Mouse (Mus musculus): ENCODE results near the gene Ncor2. TPM values are rescaled to one million over a fixed set of nuclear protein-coding genes. Genes with fewer than 3 reads are reported as not detected.

Gene Ncor2
- total RNA-seq, 1 experiment from 2014 or later, result 10.7 TPM

GRCm38 (mm10) chr5:125049481-125049880, 129.5 kb downstream of the Ncor2 start:
- no peak for ATAC-seq (replicated peaks in 1 of 2; ENCODE audit: insufficient read depth in 1 of 2, low FRiP score in 2 of 2, low TSS enrichment in 1 of 2, low read depth in 1 of 2, poor library complexity in 2 of 2, severe bottlenecking in 2 of 2)

- no peak for ATAC-seq (replicated peaks in 1 of 2; ENCODE audit: insufficient read depth in 1 of 2, low FRiP score in 2 of 2, low TSS enrichment in 1 of 2, low read depth in 1 of 2, poor library complexity in 2 of 2, severe bottlenecking in 2 of 2)
Measured at GRCm38 (mm10) chr5:125046436-125046835, 132.6 kb downstream of the Ncor2 start.

- no peak for ATAC-seq (replicated peaks in 1 of 2; ENCODE audit: insufficient read depth in 1 of 2, low FRiP score in 2 of 2, low TSS enrichment in 1 of 2, low read depth in 1 of 2, poor library complexity in 2 of 2, severe bottlenecking in 2 of 2)
Measured at GRCm38 (mm10) chr5:125045202-125045601, 133.8 kb downstream of the Ncor2 start.

GRCm38 (mm10) chr5:125043448-125043847, 135.6 kb downstream of the Ncor2 start:
- ATAC-seq (replicated peaks in 1 of 2; ENCODE audit: insufficient read depth in 1 of 2, low FRiP score in 2 of 2, low TSS enrichment in 1 of 2, low read depth in 1 of 2, poor library complexity in 2 of 2, severe bottlenecking in 2 of 2), result no peak

- ATAC-seq (replicated peaks in 1 of 2; ENCODE audit: insufficient read depth in 1 of 2, low FRiP score in 2 of 2, low TSS enrichment in 1 of 2, low read depth in 1 of 2, poor library complexity in 2 of 2, severe bottlenecking in 2 of 2), result no peak
Measured at GRCm38 (mm10) chr5:125041578-125041977, 137.4 kb downstream of the Ncor2 start.

- ATAC-seq (replicated peaks in 1 of 2; ENCODE audit: insufficient read depth in 1 of 2, low FRiP score in 2 of 2, low TSS enrichment in 1 of 2, low read depth in 1 of 2, poor library complexity in 2 of 2, severe bottlenecking in 2 of 2), result peak; percentile 13 to 26; a peak in 1 of 4 replicates
Measured at GRCm38 (mm10) chr5:125040128-125040584, 138.9 kb downstream of the Ncor2 start.

- ATAC-seq (replicated peaks in 1 of 2; ENCODE audit: insufficient read depth in 1 of 2, low FRiP score in 2 of 2, low TSS enrichment in 1 of 2, low read depth in 1 of 2, poor library complexity in 2 of 2, severe bottlenecking in 2 of 2), result 0 out of 4 replicates have a peak, but pooled peaks of 1 of the 2 experiments have one; percentile 22
Measured at GRCm38 (mm10) chr5:125039377-125040027, 139.5 kb downstream of the Ncor2 start.

- no peak for ATAC-seq (replicated peaks in 1 of 2; ENCODE audit: insufficient read depth in 1 of 2, low FRiP score in 2 of 2, low TSS enrichment in 1 of 2, low read depth in 1 of 2, poor library complexity in 2 of 2, severe bottlenecking in 2 of 2)
Measured at GRCm38 (mm10) chr5:125036483-125036882, 142.5 kb downstream of the Ncor2 start.

GRCm38 (mm10) chr5:125028911-125029310, 150.1 kb downstream of the Ncor2 start:
- no peak for ATAC-seq (replicated peaks in 1 of 2; ENCODE audit: insufficient read depth in 1 of 2, low FRiP score in 2 of 2, low TSS enrichment in 1 of 2, low read depth in 1 of 2, poor library complexity in 2 of 2, severe bottlenecking in 2 of 2)

GRCm38 (mm10) chr5:125028371-125028770, 150.6 kb downstream of the Ncor2 start:
- ATAC-seq (replicated peaks in 1 of 2; ENCODE audit: insufficient read depth in 1 of 2, low FRiP score in 2 of 2, low TSS enrichment in 1 of 2, low read depth in 1 of 2, poor library complexity in 2 of 2, severe bottlenecking in 2 of 2), result no peak

- no peak for ATAC-seq (replicated peaks in 1 of 2; ENCODE audit: insufficient read depth in 1 of 2, low FRiP score in 2 of 2, low TSS enrichment in 1 of 2, low read depth in 1 of 2, poor library complexity in 2 of 2, severe bottlenecking in 2 of 2)
Measured at GRCm38 (mm10) chr5:125024002-125024401, 155.0 kb downstream of the Ncor2 start.

- no peak for ATAC-seq (replicated peaks in 1 of 2; ENCODE audit: insufficient read depth in 1 of 2, low FRiP score in 2 of 2, low TSS enrichment in 1 of 2, low read depth in 1 of 2, poor library complexity in 2 of 2, severe bottlenecking in 2 of 2)
Measured at GRCm38 (mm10) chr5:125021298-125021697, 157.7 kb downstream of the Ncor2 start.

GRCm38 (mm10) chr5:125019099-125019498, 159.9 kb downstream of the Ncor2 start:
- no peak for ATAC-seq (replicated peaks in 1 of 2; ENCODE audit: insufficient read depth in 1 of 2, low FRiP score in 2 of 2, low TSS enrichment in 1 of 2, low read depth in 1 of 2, poor library complexity in 2 of 2, severe bottlenecking in 2 of 2)

- no peak for ATAC-seq (replicated peaks in 1 of 2; ENCODE audit: insufficient read depth in 1 of 2, low FRiP score in 2 of 2, low TSS enrichment in 1 of 2, low read depth in 1 of 2, poor library complexity in 2 of 2, severe bottlenecking in 2 of 2)
Measured at GRCm38 (mm10) chr5:125017332-125017731, 161.7 kb downstream of the Ncor2 start.

GRCm38 (mm10) chr5:125016421-125017242, 162.4 kb downstream of the Ncor2 start:
- ATAC-seq (replicated peaks in 1 of 2; ENCODE audit: insufficient read depth in 1 of 2, low FRiP score in 2 of 2, low TSS enrichment in 1 of 2, low read depth in 1 of 2, poor library complexity in 2 of 2, severe bottlenecking in 2 of 2), result no peak

- ATAC-seq (replicated peaks in 1 of 2; ENCODE audit: insufficient read depth in 1 of 2, low FRiP score in 2 of 2, low TSS enrichment in 1 of 2, low read depth in 1 of 2, poor library complexity in 2 of 2, severe bottlenecking in 2 of 2), result no peak
Measured at GRCm38 (mm10) chr5:125015576-125015975, 163.4 kb downstream of the Ncor2 start.

GRCm38 (mm10) chr5:125015066-125015465, 164.0 kb downstream of the Ncor2 start:
- no peak for ATAC-seq (replicated peaks in 1 of 2; ENCODE audit: insufficient read depth in 1 of 2, low FRiP score in 2 of 2, low TSS enrichment in 1 of 2, low read depth in 1 of 2, poor library complexity in 2 of 2, severe bottlenecking in 2 of 2)

GRCm38 (mm10) chr5:125014497-125014896, 164.5 kb downstream of the Ncor2 start:
- ATAC-seq (replicated peaks in 1 of 2; ENCODE audit: insufficient read depth in 1 of 2, low FRiP score in 2 of 2, low TSS enrichment in 1 of 2, low read depth in 1 of 2, poor library complexity in 2 of 2, severe bottlenecking in 2 of 2), result peak; percentile 34 to 44; a peak in 2 of 4 replicates

All from hematopoietic stem cell, adult 5-6 weeks (primary cell).